Mouse (Mus musculus) lung, adult 2 months (tissue): ENCODE measurements at regions not wholly inside any gene's neighbourhood (a gene's known extent, or its start where the extent isn't known, plus 50 kb on each side); places are given as distances from the start of the nearest gene placed in this dataset.

Experiments
- CTCF ChIP-seq: fragments of 200-500 bp; IDR thresholded peaks from 2 replicates; pipeline ENCODE4 v1.5.1; 2011; ENCODE audit warnings: mild to moderate bottlenecking, low read length, control low read depth; ENCODE audit not compliant: insufficient read depth
- POLR2A ChIP-seq: fragments of 200-500 bp; IDR thresholded peaks from 2 replicates; pipeline ENCODE4 v1.6.1; 2011; ENCODE audit warnings: low read depth, mild to moderate bottlenecking, control low read depth, low read length, borderline replicate concordance; ENCODE audit errors: extremely low read depth

DNA sequence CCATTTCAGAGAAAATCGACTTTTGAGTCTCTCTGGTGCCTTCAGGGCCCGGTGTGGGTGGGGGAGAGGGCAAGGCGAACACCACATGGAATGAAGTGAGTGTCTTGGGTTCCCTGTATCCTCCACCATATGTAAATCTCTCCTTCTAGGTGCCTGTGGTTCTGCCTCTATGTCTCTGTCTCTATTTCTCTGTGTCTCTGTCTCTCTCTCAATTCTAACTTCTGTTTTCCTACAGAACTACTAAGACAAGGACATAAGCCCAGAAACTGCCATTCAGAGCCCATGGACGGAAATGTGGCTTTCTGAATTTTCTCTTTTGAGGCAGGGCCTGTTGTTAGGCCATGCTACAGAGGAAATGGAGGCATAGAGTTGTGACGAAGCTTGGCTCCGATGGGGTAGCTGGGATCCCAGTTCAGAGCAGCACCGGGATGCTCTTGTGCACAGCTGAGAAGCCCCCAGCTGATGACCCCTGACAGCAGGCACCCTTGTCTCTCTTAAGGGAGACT, 301.3 kb downstream of the Vrk1 start:
- TF ChIP-seq CTCF, result no peak
- TF ChIP-seq POLR2A, result no peak
